Mouse (Mus musculus) kidney, adult 2 months (tissue): Measurements from ENCODE around the gene Psg26. TPM values are rescaled to one million over a fixed set of nuclear protein-coding genes. Genes with fewer than 3 reads are reported as not detected.
"Not testable (repeated sequence)": the region's sequence is repeated elsewhere in the genome, so short reads cannot be mapped to it uniquely, and the experiment has no call there.

Experiments
- DNase-seq: peaks from one replicate; pipeline ENCODE4 v3.0.0; 2021
- H3K27ac ChIP-seq: fragments of 200-500 bp; 2 replicates; pipeline ENCODE4 v1.5.1; 2012; ENCODE audit warnings: low read depth, low read length, control low read depth, inconsistent platforms; ENCODE audit not compliant: insufficient read depth
- H3K27me3 ChIP-seq: fragments of 200-500 bp; replicated peaks from 2 replicates; pipeline ENCODE4 v1.6.1; 2012; ENCODE audit warnings: mild to moderate bottlenecking, moderate library complexity, low read length, inconsistent platforms; ENCODE audit not compliant: control insufficient read depth, insufficient read depth
- H3K36me3 ChIP-seq: fragments of 200-500 bp; 2 replicates; pipeline ENCODE4 v1.6.1; 2012; ENCODE audit warnings: mild to moderate bottlenecking, moderate library complexity, low read length, inconsistent platforms; ENCODE audit not compliant: control insufficient read depth, insufficient read depth
- H3K4me1 ChIP-seq: fragments of 200-500 bp; 2 replicates; pipeline ENCODE4 v1.6.1; 2011; ENCODE audit warnings: low read length; ENCODE audit not compliant: control insufficient read depth, insufficient read depth
- H3K4me3 ChIP-seq: fragments of 200-500 bp; 2 replicates; pipeline ENCODE4 v1.5.1; 2011; ENCODE audit warnings: mild to moderate bottlenecking, low read depth, low read length, control low read depth; ENCODE audit not compliant: insufficient read depth
- CTCF ChIP-seq: fragments of 200-500 bp; conservative IDR thresholded peaks from 2 replicates; pipeline ENCODE4 v1.5.1; 2011; ENCODE audit warnings: low read depth, mild to moderate bottlenecking, control low read depth, low read length, moderate library complexity, mixed read lengths; ENCODE audit not compliant: insufficient read depth, insufficient read length
- POLR2A ChIP-seq: fragments of 200-500 bp; IDR thresholded peaks from one replicate; pipeline ENCODE4 v1.6.1; 2011; ENCODE audit warnings: low read depth, low read length, control low read depth
- WGBS: fragments of 180-500 bp; shearing (Covaris S2); methylation state at CpG from one replicate; pipeline ENCODE4 v1.1.7; 2018; 5-methylcytosine and 5-hydroxymethylcytosine counted together
- polyA plus RNA-seq: library from polyadenylated mRNA; depleted of rRNA; stranded (reverse); fragments of >200 nt; gene quantifications from 2 replicates; pipeline ENCODE4 v1.2.3, GENCODE M21; 2012; rRNA removed

Gene Psg26
- polyA plus RNA-seq, result not detected in 2 replicates

GRCm38 (mm10) chr7:18484077-18484476, at the start of gene Psg26:
Psg26 (minus strand) TSS chr7:18484177.
- no peaks in the 10 kb centered on the region for H3K4me1 ChIP-seq
- no peak within 1 kb of the TSS for H3K27ac ChIP-seq
- no peak within 1 kb of the TSS for H3K4me3 ChIP-seq
- WGBS, result 54% methylated on average over 1 of the region's 1 CpGs
- TF ChIP-seq CTCF, result no peak
- TF ChIP-seq POLR2A, result no peak
- no peak for DNase-seq
- no peaks in the 10 kb centered on the region for H3K36me3 ChIP-seq
- no peaks in the 10 kb centered on the region for H3K27me3 ChIP-seq

GRCm38 (mm10) chr7:18533420-18533819, 49.4 kb upstream of the Psg26 start:
- Histone ChIP-seq H3K4me3 (no peak overlapping the region), H3K27ac (no peak overlapping the region), H3K4me1 (no peaks in the 10 kb centered on the region), H3K36me3 (no peaks in the 10 kb centered on the region), H3K27me3 (no peaks in the 10 kb centered on the region)
- TF ChIP-seq POLR2A (no peak), CTCF (no peak)
- WGBS, result 56% methylated on average over 3 of the region's 3 CpGs
- DNase-seq, result no peak

- Histone ChIP-seq H3K4me3 (no peak within 1 kb of the TSS), H3K36me3 (no peaks in the 10 kb centered on the region), H3K27me3 (no peaks in the 10 kb centered on the region), H3K27ac (no peak within 1 kb of the TSS), H3K4me1 (no peaks in the 10 kb centered on the region)
- DNase-seq, result no peak
- no peak for TF ChIP-seq POLR2A
- TF ChIP-seq CTCF, result no peak
- WGBS, result 85% methylated on average over 1 of the region's 1 CpGs
These were observed 48.2 kb upstream of the Psg26 start, which contains the start of gene Psg25 for GRCm38 (mm10) chr7:18532169-18532568. Psg25 (minus strand) TSS chr7:18532269.

GRCm38 (mm10) chr7:18524668-18525067, 40.7 kb upstream of the Psg26 start:
- DNase-seq, result no peak
- WGBS, result 91% methylated on average over 8 of the region's 8 CpGs
- TF ChIP-seq POLR2A, result no peak
- no peak for TF ChIP-seq CTCF

GRCm38 (mm10) chr7:18512848-18513247, 28.9 kb upstream of the Psg26 start:
- H3K27ac ChIP-seq, H3K4me1 ChIP-seq, H3K36me3 ChIP-seq, H3K4me3 ChIP-seq, H3K27me3 ChIP-seq, DNase-seq: not testable (repeated sequence)

More at GRCm38 (mm10) chr7:18524668-18525067, 40.7 kb upstream of the Psg26 start:
- Histone ChIP-seq H3K36me3 (no peaks in the 10 kb centered on the region), H3K4me3 (no peak overlapping the region), H3K27me3 (no peaks in the 10 kb centered on the region; the same call in 1 of the 2 replicates), H3K27ac (no peak overlapping the region), H3K4me1 (no peaks in the 10 kb centered on the region)

- not testable (repeated sequence) for H3K27me3 ChIP-seq, H3K36me3 ChIP-seq, H3K4me1 ChIP-seq, H3K27ac ChIP-seq, DNase-seq, H3K4me3 ChIP-seq
- 56% methylated on average over 2 of the region's 2 CpGs for WGBS
These were observed 28.4 kb upstream of the Psg26 start for GRCm38 (mm10) chr7:18512417-18512816.

GRCm38 (mm10) chr7:18511479-18511878, 27.5 kb upstream of the Psg26 start:
- H3K27me3 ChIP-seq, result no peaks in the 10 kb centered on the region
- WGBS, result 29% methylated on average over 9 of the region's 9 CpGs
- TF ChIP-seq CTCF (no peak; the same call in 1 of the 2 replicates), POLR2A (no peak)
- no peaks in the 10 kb centered on the region for H3K36me3 ChIP-seq
- no peak for DNase-seq
- H3K27ac ChIP-seq, result no peak overlapping the region
- no peak overlapping the region for H3K4me3 ChIP-seq
- H3K4me1 ChIP-seq, result no peaks in the 10 kb centered on the region

- not testable (repeated sequence) for DNase-seq, H3K27me3 ChIP-seq, H3K27ac ChIP-seq, H3K36me3 ChIP-seq, H3K4me3 ChIP-seq, H3K4me1 ChIP-seq
- WGBS, result 75% methylated on average over 2 of the region's 2 CpGs
These were observed 52.0 kb downstream of the Psg26 start, which contains the start of gene Psg28 for GRCm38 (mm10) chr7:18431941-18432340. Psg28 (minus strand) TSS chr7:18432041.

Other genes starting within 250 kb of the Psg26 start
- 0.08 and 0.22 TPM in 2 replicates for gene Mill1, start 238.8 kb downstream of the Psg26 start, polyA plus RNA-seq
- not detected in 2 replicates for gene Psg18, start 129.2 kb downstream of the Psg26 start, polyA plus RNA-seq
- gene Psg28, start 52.1 kb downstream of the Psg26 start, polyA plus RNA-seq, result not detected in 2 replicates
- gene Psg25, start 48.1 kb upstream of the Psg26 start, polyA plus RNA-seq, result not detected in 2 replicates
- not detected in 2 replicates for gene Psg27, start 83.1 kb upstream of the Psg26 start, polyA plus RNA-seq
- gene Psg23, start 132.3 kb upstream of the Psg26 start, polyA plus RNA-seq, result not detected in 2 replicates
- gene Psg21, start 172.5 kb upstream of the Psg26 start, polyA plus RNA-seq, result not detected in 2 replicates
- gene Psg20, start 202.0 kb upstream of the Psg26 start, polyA plus RNA-seq, result not detected in 2 replicates
- 0.19 TPM in 1 of 2 replicates, not detected in the other for gene Psg22, start 233.9 kb upstream of the Psg26 start, polyA plus RNA-seq